Mouse (Mus musculus): ENCODE results near the gene Ica1l. TPM values are rescaled to one million over a fixed set of nuclear protein-coding genes. Genes with fewer than 3 reads are reported as not detected.

Gene Ica1l
- polyA plus RNA-seq, 1 experiment from 2014 or later, result 0.90 TPM

DNA sequence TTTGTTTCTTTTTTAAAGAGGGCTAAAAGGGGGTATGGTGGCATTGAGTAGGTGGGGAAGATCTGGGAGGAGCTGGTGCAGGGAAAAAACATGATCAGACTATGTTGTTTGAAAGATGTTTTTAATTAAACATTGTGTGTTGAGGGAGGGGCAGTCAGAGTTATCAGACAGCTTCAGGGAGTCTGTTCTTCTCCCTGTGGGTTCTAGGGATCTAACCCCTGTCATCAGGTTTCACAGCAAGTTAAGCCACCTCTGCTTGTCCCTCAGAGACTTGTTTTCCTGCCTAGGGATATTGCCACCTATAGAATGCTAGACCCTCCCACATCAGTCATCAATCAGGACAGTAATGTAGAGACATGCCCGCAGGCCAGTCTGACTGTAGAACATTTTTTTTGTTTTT, 101.9 kb downstream of the Ica1l start:
- ATAC-seq (ENCODE audit: low FRiP score, low TSS enrichment), result no peak
- Histone ChIP-seq H3K27me3 (ENCODE audit: control insufficient read depth, insufficient read depth, low read length) (no peaks in the 10 kb centered on the region), H3K9me3 (ENCODE audit: control insufficient read depth, low read length) (no peaks in the 10 kb centered on the region), H3K4me1 (replicated peaks; ENCODE audit: control insufficient read depth, insufficient read depth) (no peaks in the 10 kb centered on the region; the same call in 1 of the 2 replicates), H3K36me3 (ENCODE audit: control insufficient read depth, insufficient read depth, low read length) (no peaks in the 10 kb centered on the region), H3K4me3 (ENCODE audit: low read depth, low read length) (no peak overlapping the region), H3K27ac (replicated peaks) (no peak overlapping the region), H3K9ac (ENCODE audit: low read length) (no peak overlapping the region), H3K4me2 (replicated peaks; ENCODE audit: low read depth) (no peak overlapping the region)
- DNase-seq (ENCODE audit: low spot score), result no peak
- TF ChIP-seq CTCF (IDR thresholded peaks at IDR 0.05; ENCODE audit: low read depth) (no peak), EP300 (optimal IDR thresholded peaks at IDR 0.05) (no peak)
- 92% methylated on average over 1 of the region's 1 CpGs for WGBS

DNA sequence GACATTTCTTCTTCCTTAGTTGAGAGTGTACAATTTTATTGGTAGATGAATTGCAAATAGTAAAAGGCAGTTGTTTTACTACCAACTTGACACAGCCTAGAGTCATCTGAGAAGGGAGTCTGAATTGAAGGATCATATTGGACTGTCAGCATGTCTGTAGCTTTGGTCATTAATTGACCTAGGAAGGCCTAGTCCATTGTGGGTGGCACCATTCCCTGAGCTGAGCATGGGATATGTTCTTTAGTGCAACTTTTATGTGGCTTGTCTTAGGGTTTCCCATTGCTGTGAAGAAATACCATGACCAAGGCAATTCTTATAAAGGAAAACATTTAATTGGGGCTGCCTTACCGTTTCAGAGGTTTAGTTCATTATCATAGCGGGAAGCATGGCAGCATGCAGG, 110.0 kb downstream of the Ica1l start:
- H3K9me3 ChIP-seq (ENCODE audit: control insufficient read depth, low read length), result no peaks in the 10 kb centered on the region
- H3K27me3 ChIP-seq (ENCODE audit: control insufficient read depth, insufficient read depth, low read length), result no peaks in the 10 kb centered on the region
- no peak overlapping the region for H3K27ac ChIP-seq (replicated peaks)
- H3K36me3 ChIP-seq (ENCODE audit: control insufficient read depth, insufficient read depth, low read length), result no peaks in the 10 kb centered on the region
- no peak overlapping the region for H3K9ac ChIP-seq (ENCODE audit: low read length)
- DNase-seq (ENCODE audit: low spot score) (no peak), ATAC-seq (ENCODE audit: low FRiP score, low TSS enrichment) (no peak)
- H3K4me2 ChIP-seq (replicated peaks; ENCODE audit: low read depth), result no peak overlapping the region
- 96% methylated on average over 2 of the region's 2 CpGs for WGBS
- no peaks in the 10 kb centered on the region for H3K4me1 ChIP-seq (replicated peaks; ENCODE audit: control insufficient read depth, insufficient read depth)
- TF ChIP-seq CTCF (IDR thresholded peaks at IDR 0.05; ENCODE audit: low read depth), result no peak
- no peak for TF ChIP-seq EP300 (optimal IDR thresholded peaks at IDR 0.05)
- H3K4me3 ChIP-seq (ENCODE audit: low read depth, low read length), result no peak overlapping the region

Other genes with a start within 250 kb of the Ica1l start
- 4.1 and 4.3 TPM in 2 replicates for gene Fam117b, start 130.2 kb downstream of the Ica1l start, polyA plus RNA-seq (2015; fragmentation: Nextera tagmentation; extraction: Ambion mirVana)
- gene Carf, start 55.1 kb upstream of the Ica1l start, polyA plus RNA-seq (2015; fragmentation: Nextera tagmentation; extraction: Ambion mirVana), result 2.5 and 2.8 TPM in 2 replicates
- gene Wdr12, start 55.5 kb upstream of the Ica1l start, polyA plus RNA-seq (2015; fragmentation: Nextera tagmentation; extraction: Ambion mirVana), result 20.9 and 23.5 TPM in 2 replicates
- 4.7 and 5.0 TPM in 2 replicates for gene Nbeal1, start 137.4 kb upstream of the Ica1l start, polyA plus RNA-seq (2015; fragmentation: Nextera tagmentation; extraction: Ambion mirVana)